Mouse (Mus musculus) intestine, embryonic 14.5 days (tissue): Measurements from ENCODE around the gene Nans. TPM values are rescaled to one million over a fixed set of nuclear protein-coding genes. Genes with fewer than 3 reads are reported as not detected.
A peak's percentile ranks its signal among the peaks of the same experiment; 100 is the strongest.

Experiments
- ATAC-seq: fragments of 200-750 bp; cut with Nextera tagmentation; replicated peaks from 2 replicates; pipeline ENCODE4 v1.8.0; 2017; ENCODE audit warnings: low read depth, moderate number of reproducible peaks, moderate TSS enrichment, moderate library complexity; ENCODE audit not compliant: low FRiP score, low TSS enrichment
- DNase-seq: peaks from one replicate; pipeline ENCODE4 v3.0.0-alpha.2; 2018; ENCODE audit warnings: low spot score
- H3K27ac ChIP-seq: fragments of 300-500 bp; sonication (generic); 2 replicates; pipeline ENCODE4 v1.5.1; 2014; ENCODE audit warnings: low read depth, mild to moderate bottlenecking, control low read depth
- H3K27me3 ChIP-seq: fragments of 300-500 bp; sonication (generic); replicated peaks from 2 replicates; pipeline ENCODE4 v1.6.1; 2014; ENCODE audit warnings: low read length, control low read depth; ENCODE audit not compliant: control insufficient read depth, insufficient read depth
- H3K36me3 ChIP-seq: fragments of 300-500 bp; sonication (generic); 2 replicates; pipeline ENCODE4 v1.6.1; 2014; ENCODE audit warnings: low read length, control low read depth; ENCODE audit not compliant: control insufficient read depth, insufficient read depth
- H3K4me1 ChIP-seq: fragments of 300-500 bp; sonication (generic); replicated peaks from 2 replicates; pipeline ENCODE4 v1.6.1; 2014; ENCODE audit warnings: low read length, control low read depth, mixed read lengths; ENCODE audit not compliant: control insufficient read depth, insufficient read depth
- H3K4me2 ChIP-seq: fragments of 300-500 bp; sonication (generic); 2 replicates; pipeline ENCODE4 v1.6.1; 2014; ENCODE audit warnings: low read length
- H3K4me3 ChIP-seq: fragments of 300-500 bp; sonication (generic); 2 replicates; pipeline ENCODE4 v1.5.1; 2014; ENCODE audit warnings: low read depth, low read length, control low read depth, mixed read lengths
- H3K9ac ChIP-seq: fragments of 300-500 bp; sonication (generic); 2 replicates; pipeline ENCODE4 v1.6.1; 2014; ENCODE audit warnings: mild to moderate bottlenecking, low read length
- H3K9me3 ChIP-seq: fragments of 300-500 bp; sonication (generic); 2 replicates; pipeline ENCODE4 v1.6.1; 2016; ENCODE audit warnings: low read length, control low read depth; ENCODE audit not compliant: control insufficient read depth
- WGBS: fragments of 180-500 bp; shearing (Covaris S2); extraction: QIAGEN DNeasy Blood & Tissue Kit; methylation state at CpG from one replicate; pipeline ENCODE4 v1.1.7; 2014; 5-methylcytosine and 5-hydroxymethylcytosine counted together
- polyA plus RNA-seq: library from polyadenylated mRNA; unstranded; fragments of >200 nt; fragmentation: Nextera tagmentation; extraction: Ambion mirVana; gene quantifications from 2 replicates; pipeline ENCODE4 v1.2.1, GENCODE M21; 2014

The Nans gene
- polyA plus RNA-seq, 1 experiment from 2014 or later, result 81.5 TPM

- Histone ChIP-seq H3K36me3 (peaks cover 2% of the 10 kb centered on the region; the same call in 1 of the 2 replicates), H3K27ac (peak overlapping the region; percentile 98), H3K9me3 (no peaks in the 10 kb centered on the region), H3K4me1 (peaks cover 24% of the 10 kb centered on the region), H3K4me2 (peak overlapping the region; percentile 76), H3K9ac (peak overlapping the region; percentile 99), H3K4me3 (peak overlapping the region; percentile 84), H3K27me3 (no peaks in the 10 kb centered on the region)
- ATAC-seq (peak; percentile 24; the same call in 1 of the 2 replicates), DNase-seq (peak; percentile 86)
- under 1% methylated on average over 86 of the region's 111 CpGs for WGBS
Observed at GRCm38 (mm10) chr4:46451758-46452480, 37.1 kb upstream of the Nans start.

GRCm38 (mm10) chr4:46452481-46452850 lies 36.6 kb upstream of the Nans start:
- H3K36me3 ChIP-seq, result peaks cover 6% of the 10 kb centered on the region; the same call in 1 of the 2 replicates
- peaks cover 24% of the 10 kb centered on the region for H3K4me1 ChIP-seq
- no peaks in the 10 kb centered on the region for H3K9me3 ChIP-seq
- peak overlapping the region; percentile 98 for H3K27ac ChIP-seq
- no peaks in the 10 kb centered on the region for H3K27me3 ChIP-seq
- H3K9ac ChIP-seq, result peak overlapping the region; percentile 99
- 2% methylated on average over 17 of the region's 19 CpGs for WGBS
- peak overlapping the region; percentile 84 for H3K4me3 ChIP-seq
- ATAC-seq (peak; percentile 14; the same call in 1 of the 2 replicates), DNase-seq (peak; percentile 88)
- peak overlapping the region; percentile 76 for H3K4me2 ChIP-seq

GRCm38 (mm10) chr4:46452855-46453719 lies 36.0 kb upstream of the Nans start:
- Histone ChIP-seq H3K4me3 (peak overlapping the region; percentile 84), H3K9me3 (no peaks in the 10 kb centered on the region), H3K27me3 (no peaks in the 10 kb centered on the region), H3K4me2 (peak overlapping the region; percentile 76), H3K36me3 (peaks cover 6% of the 10 kb centered on the region; the same call in 1 of the 2 replicates), H3K9ac (peak overlapping the region; percentile 99), H3K27ac (peak overlapping the region; percentile 98), H3K4me1 (peaks cover 24% of the 10 kb centered on the region)
- 34% methylated on average over 13 of the region's 13 CpGs for WGBS
- ATAC-seq, result no peak
- peak; percentile 69 for DNase-seq

GRCm38 (mm10) chr4:46454097-46454864 lies 34.8 kb upstream of the Nans start:
- Histone ChIP-seq H3K9me3 (no peaks in the 10 kb centered on the region), H3K27ac (no peak overlapping the region), H3K4me1 (peaks cover 24% of the 10 kb centered on the region), H3K27me3 (no peaks in the 10 kb centered on the region), H3K9ac (peak overlapping the region; percentile 11; the same call in 1 of the 2 replicates), H3K4me3 (peak overlapping the region; percentile 84; the same call in 1 of the 2 replicates), H3K36me3 (peaks cover 6% of the 10 kb centered on the region; the same call in 1 of the 2 replicates), H3K4me2 (peak overlapping the region; percentile 76)
- 71% methylated on average over 5 of the region's 5 CpGs for WGBS
- no peak for ATAC-seq
- DNase-seq, result no peak

GRCm38 (mm10) chr4:46456762-46457161 lies 32.3 kb upstream of the Nans start:
- H3K4me1 ChIP-seq, result peaks cover 24% of the 10 kb centered on the region
- H3K4me3 ChIP-seq, result no peak overlapping the region
- H3K9ac ChIP-seq, result no peak overlapping the region
- H3K27me3 ChIP-seq, result no peaks in the 10 kb centered on the region
- H3K36me3 ChIP-seq, result peaks cover 25% of the 10 kb centered on the region
- no peaks in the 10 kb centered on the region for H3K9me3 ChIP-seq
- H3K27ac ChIP-seq, result no peak overlapping the region
- DNase-seq (no peak), ATAC-seq (no peak)
- 79% methylated on average over 4 of the region's 4 CpGs for WGBS
- no peak overlapping the region for H3K4me2 ChIP-seq

- no peak overlapping the region for H3K4me3 ChIP-seq
- H3K27me3 ChIP-seq, result no peaks in the 10 kb centered on the region
- no peak for ATAC-seq
- no peak for DNase-seq
- H3K36me3 ChIP-seq, result peaks cover 29% of the 10 kb centered on the region
- H3K9me3 ChIP-seq, result no peaks in the 10 kb centered on the region
- 94% methylated on average over 3 of the region's 3 CpGs for WGBS
- H3K4me1 ChIP-seq, result peaks cover 24% of the 10 kb centered on the region
- H3K27ac ChIP-seq, result no peak overlapping the region
- H3K9ac ChIP-seq, result no peak overlapping the region
- H3K4me2 ChIP-seq, result no peak overlapping the region
Observed at GRCm38 (mm10) chr4:46457186-46457585, 31.9 kb upstream of the Nans start.

- H3K4me1 ChIP-seq, result peaks cover 17% of the 10 kb centered on the region
- WGBS, result 99% methylated on average over 2 of the region's 2 CpGs
- no peaks in the 10 kb centered on the region for H3K27me3 ChIP-seq
- H3K9me3 ChIP-seq, result no peaks in the 10 kb centered on the region
- no peak overlapping the region for H3K4me2 ChIP-seq
- H3K36me3 ChIP-seq, result peaks cover 41% of the 10 kb centered on the region
- no peak for ATAC-seq
- DNase-seq, result no peak
- no peak overlapping the region for H3K4me3 ChIP-seq
- no peak overlapping the region for H3K9ac ChIP-seq
- no peak overlapping the region for H3K27ac ChIP-seq
Observed at GRCm38 (mm10) chr4:46458411-46458810, 30.6 kb upstream of the Nans start.
